Mouse (Mus musculus) small intestine, adult 2 months (tissue): ENCODE data around the gene Cd79a.

ENCODE experiments used
- CTCF ChIP-seq: fragments of 200-500 bp; IDR thresholded peaks from 2 replicates; pipeline ENCODE4 v1.5.1; 2012; ENCODE audit warnings: low read depth, mild to moderate bottlenecking, control low read depth, inconsistent platforms, low read length, moderate library complexity, mixed read lengths; ENCODE audit not compliant: insufficient replicate concordance, insufficient read length; ENCODE audit errors: extremely low read depth
- POLR2A ChIP-seq: fragments of 200-500 bp; IDR thresholded peaks from 2 replicates; pipeline ENCODE4 v1.6.1; 2012; ENCODE audit warnings: low read depth, mild to moderate bottlenecking, control low read depth, inconsistent platforms, low read length, moderate library complexity

GRCm38 (mm10) chr7:24859234-24859633 lies 37.9 kb upstream of the Cd79a start:
- TF ChIP-seq CTCF (no peak), POLR2A (no peak)
